Mouse (Mus musculus): ENCODE data around the gene Llgl2.

The Llgl2 gene

DNA sequence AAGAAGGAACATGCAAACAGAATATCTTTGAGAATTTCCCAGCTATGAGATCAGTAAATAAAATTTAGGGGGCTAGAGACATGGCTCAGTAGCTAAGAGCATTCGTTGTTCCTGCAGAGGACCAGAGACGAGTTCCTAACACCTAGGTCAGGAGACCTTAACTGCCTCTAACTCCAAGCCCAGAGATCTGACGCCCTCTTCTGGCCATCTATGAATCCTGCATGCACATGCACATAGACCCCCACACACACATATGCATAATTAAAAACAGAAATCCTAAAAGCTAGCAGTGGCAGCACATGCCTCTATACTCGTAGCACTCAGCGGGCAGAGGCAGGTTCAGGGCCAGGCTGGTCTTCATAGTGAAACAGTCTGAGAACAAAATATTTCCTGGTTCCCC lies 52.6 kb downstream of the Llgl2 start:
- DNase-seq (ENCODE audit: low read depth, low spot score) = no peak

DNA sequence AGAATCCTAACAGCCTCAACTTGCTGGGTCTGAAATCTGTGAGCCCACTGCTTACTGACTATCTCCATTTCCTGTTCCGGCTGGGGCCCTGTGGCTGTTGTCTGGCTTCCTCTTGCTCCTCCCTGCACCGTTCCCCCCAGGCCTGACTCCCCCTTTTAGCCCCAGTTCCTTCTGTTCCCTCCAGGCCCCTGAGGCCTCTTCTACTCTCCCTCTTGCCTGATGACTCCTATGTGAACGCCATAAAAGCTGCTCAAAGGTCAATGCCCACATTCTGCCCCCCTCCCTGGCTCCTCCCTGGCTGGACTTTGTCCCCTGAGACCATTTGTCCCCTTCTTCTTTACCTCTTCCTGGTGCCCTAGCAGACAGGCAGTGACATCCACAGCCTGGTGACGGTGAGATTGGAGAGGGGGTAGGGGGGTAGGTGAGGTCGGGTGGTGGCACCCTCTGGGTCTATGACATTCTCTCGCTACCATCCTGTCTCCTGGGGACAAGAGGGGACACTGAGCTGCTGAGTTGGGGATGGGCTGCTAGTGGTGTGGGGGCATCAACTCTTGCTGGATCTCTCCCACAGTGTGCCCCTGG lies 53.4 kb downstream of the Llgl2 start:
- DNase-seq (ENCODE audit: low read depth, low spot score) = no peak

DNA sequence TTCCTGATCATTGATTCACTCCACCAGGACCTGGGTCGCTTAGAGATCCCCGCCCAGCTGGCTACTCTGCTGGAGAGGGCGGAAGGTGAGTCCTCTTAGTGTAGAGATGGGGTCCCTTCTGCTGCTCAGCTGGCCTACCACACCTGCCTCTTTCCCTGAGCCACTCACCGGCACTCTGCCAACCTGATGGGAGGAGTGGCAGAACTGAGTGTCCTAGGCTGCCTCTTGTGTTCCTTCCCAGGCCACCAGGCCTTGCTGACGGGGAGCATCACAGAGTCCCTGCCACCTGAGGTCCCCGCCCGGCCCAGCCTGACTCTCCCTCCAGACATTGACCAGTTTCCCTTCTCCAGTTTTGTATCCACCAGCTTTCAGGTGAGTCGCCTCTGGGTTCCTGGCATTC lies 54.2 kb downstream of the Llgl2 start:
- DNase-seq (ENCODE audit: low read depth, low spot score) = no peak

DNA sequence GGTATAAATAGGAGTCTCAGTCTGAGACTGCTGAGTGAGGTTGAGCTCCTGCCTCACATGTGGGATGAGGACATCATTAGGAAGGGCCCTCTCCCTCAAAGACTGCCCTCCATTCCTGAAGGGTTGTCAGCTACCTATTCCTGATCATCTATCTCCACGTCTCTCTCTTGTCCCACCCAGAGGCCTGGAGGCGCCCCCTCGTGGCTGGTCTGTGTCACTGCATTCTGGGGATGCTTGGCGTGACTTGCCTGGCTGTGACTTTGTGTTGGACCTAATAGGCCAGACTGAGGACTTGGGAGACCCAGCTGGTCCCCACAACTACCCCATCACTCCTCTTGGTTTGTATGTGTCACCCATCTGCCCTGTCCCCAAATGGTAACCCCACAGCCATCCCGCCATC lies 57.2 kb downstream of the Llgl2 start:
- DNase-seq (ENCODE audit: low read depth, low spot score) = peak; percentile 21

DNA sequence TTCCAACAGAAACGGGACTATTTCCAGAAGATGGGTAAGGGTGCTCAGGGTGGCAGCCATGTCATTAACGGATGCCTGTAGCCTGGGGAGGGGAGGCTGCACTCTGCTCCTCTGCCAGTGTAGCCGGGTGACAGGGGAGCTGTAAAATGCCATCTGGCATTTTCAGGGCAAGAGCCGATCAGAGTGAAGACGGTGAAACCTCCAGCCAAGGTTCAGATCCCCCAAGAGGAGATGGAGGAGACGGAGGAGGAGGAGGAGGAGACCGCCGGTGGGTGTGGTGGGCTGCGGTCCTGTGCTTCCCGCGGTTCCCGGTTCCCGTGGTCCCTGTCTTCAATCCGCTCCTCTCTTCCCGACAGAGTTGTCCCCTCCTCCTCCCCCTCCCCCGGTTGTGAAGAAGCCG lies 59.4 kb downstream of the Llgl2 start:
- no peak for DNase-seq (ENCODE audit: low read depth, low spot score)

DNA sequence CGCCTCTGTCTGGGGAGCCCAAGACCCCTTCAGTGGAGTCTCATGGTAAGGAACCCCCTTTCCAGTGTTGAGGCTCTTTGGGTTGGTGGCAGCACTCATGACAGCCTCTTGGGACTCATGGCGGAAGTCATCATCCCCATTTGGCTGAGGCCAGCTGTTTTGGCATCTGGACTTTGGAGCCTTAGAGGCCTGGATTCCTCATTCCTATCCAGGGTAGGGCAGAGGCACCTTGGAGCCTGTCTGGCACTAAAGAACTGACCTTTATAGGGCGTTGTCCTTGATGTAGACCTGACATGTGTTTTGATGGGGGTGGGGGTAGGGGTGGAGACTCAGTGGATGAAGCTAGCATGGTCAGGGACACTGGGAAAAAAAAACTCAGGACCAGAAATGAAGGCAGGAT lies 60.5 kb downstream of the Llgl2 start:
- no peak for DNase-seq (ENCODE audit: low read depth, low spot score)

DNA sequence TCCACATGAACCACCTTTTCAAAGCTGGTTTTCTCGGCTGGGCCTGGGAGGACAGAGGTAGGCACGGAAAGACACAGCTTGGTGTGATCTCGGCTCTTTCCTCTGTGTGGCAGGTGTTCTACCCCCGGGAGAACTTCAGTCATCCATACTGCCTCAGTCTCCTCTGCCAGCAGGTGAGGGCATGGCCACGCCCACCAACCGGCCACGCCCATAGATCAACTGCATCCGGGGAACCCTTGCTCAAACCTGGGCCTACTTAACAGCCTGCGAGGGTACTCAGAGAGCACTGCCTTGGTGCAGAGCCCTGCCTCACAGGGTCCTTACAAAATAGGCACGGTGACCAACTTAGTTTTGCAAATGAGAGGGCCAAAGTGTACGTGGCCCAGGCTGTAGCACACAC lies 61.4 kb downstream of the Llgl2 start:
- no peak for DNase-seq (ENCODE audit: low read depth, low spot score)

DNA sequence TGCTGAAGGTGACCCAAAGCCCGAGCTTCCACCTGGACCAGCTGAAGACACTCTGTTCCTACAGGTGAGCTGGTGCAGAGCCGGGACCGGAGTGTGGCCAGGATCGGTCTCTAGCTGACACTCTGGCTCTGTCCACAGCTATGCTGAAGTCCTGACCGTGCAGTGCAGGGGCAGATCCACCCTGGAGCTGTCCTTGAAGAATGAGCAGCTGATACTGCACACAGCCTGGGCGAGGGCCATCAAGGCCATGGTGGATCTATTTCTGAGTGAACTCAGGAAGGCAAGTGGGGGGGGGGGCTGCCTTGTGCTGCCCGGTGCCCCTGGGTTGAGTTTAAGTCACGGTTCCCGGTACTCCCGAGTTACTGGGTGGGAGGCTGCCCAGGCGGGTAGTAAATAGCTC lies 62.6 kb downstream of the Llgl2 start:
- DNase-seq (ENCODE audit: low read depth, low spot score) = no peak

DNA sequence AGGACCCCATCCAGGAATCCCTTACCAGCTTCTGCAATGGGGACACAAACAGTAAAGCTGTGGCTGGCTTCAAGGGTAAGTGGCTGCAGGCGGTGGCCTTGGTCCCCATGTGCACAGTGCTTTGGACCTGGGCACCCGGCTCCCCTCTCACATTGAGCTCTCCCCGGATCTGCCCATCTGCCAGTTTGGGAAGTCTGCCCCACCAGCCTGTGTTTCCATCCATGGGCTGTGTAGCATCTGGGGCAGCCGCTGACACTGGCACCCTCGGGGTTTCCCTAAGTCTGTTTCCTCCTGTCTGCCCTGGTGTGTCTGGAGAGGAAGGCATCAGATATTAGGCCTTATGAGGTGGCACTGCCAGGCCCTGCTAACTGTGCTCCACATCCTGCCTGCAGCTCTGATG lies 64.2 kb downstream of the Llgl2 start:
- DNase-seq (ENCODE audit: low read depth, low spot score) = no peak

DNA sequence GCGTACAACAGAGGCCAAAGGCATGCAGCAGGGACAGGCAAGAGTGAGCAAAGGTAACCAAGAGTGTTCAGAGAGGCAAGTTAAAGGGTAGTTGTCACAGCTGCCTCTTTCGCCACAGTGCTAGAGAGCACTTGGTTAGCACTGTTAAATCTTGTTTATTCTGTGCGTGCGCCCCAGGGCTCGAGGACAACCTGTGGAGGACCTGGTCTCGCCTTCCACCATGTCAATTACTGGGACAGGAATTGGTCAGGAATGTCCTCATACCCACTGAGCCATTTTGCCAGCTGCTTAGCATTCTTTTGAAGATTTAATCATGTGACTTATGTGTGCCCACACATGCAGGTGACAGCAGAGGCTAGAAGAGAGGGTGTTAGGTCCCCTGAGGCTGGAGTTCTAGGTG lies 65.3 kb downstream of the Llgl2 start:
- DNase-seq (ENCODE audit: low read depth, low spot score) = no peak

DNA sequence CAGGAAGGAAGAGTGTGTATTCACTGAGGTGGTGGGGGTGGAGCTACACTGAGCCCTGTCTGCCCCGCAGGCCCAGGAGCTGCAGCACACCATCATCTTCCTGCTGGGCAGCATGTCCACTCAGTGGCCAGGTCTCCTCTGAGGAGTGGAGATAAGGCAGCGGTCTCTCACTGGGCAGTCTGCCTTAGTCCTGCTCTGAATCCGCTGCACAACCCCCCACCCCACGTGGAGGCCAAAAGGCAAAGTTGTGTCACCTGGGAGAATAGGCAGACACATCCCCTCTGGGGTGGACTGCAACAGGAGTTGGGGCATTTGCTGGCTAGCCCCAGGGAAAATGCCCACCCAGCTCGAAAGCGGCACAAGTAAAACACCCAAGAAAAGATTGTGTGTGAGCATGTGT lies 68.4 kb downstream of the Llgl2 start:
- no peak for DNase-seq (ENCODE audit: low read depth, low spot score)

DNA sequence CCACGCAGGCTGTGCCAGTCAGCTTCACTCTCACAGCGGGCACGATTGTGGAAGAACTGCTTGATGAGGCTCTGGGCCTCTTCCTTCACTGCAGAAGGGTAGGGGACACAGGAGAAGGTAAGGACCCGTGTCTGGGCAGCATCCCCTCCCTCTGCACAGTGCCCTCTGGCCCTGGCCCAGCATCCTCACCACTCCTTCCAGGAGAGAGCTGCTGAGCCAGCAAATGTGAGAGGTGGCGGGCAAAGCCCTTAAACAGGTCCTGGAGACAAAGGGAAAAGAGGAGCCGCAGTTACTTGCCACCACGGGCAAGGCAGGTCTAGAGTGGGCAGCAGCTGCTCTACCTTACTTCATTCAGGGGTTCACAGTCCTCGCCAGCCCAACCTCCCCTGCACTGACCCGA lies 69.2 kb downstream of the Llgl2 start:
- DNase-seq (ENCODE audit: low read depth, low spot score) = no peak

DNA sequence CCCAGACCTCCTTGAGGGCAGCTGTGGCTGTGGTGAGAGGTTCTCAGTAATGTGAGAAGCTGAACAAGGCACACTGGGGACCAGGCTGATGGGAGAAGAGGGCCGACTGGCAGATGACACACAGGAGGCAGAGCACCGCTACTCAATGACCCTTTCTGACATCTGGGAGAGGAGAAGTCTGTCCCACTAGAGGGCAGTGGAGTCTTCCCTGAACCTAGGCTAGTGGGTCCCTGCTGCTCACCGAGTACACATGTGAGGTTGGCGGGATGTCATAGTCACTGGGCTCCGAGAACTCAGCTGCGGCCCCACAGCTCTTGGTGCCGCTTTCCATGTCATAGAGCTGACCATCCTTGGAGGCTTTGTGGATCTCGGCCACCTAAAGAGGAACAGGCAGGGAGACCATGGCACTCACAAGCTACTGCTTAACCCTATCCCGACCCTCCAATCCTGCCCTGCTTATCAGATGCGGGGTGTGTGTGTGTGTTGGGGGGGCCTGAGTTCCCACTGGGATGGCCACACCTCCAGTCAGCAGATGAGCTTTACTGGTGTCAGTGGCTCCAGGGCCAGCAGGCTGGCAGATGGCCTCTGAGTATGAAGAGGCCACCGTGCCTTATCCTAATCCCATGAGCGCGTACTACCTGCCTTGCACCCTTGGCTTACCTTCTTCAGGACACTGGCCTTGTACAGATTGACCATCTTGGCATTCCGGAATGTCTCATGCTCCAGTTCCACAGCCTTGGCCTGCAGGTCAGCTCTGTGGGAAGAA lies 71.1 kb downstream of the Llgl2 start:
- DNase-seq (ENCODE audit: low read depth, low spot score) = peak; percentile 31

DNA sequence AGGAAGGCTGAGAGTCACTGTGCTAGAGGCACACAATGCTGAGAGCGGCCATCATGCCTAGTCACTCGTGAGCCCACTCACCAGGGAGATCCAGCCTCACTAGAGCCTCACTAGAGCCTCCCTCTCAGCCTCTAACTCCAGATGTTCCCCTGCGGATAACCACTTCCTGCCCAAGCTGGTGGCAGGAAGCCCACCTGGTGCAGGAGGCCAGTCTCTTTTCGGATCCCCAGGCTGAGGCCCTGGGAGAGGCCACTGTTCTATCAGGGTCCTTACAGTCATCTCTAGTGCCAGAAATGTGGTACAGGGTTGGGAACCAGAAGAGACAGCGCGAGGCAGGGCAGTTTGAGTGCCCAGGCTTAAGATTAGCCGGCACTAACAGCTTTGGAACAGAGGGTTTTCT lies 74.6 kb downstream of the Llgl2 start:
- no peak for DNase-seq (ENCODE audit: low read depth, low spot score)

DNA sequence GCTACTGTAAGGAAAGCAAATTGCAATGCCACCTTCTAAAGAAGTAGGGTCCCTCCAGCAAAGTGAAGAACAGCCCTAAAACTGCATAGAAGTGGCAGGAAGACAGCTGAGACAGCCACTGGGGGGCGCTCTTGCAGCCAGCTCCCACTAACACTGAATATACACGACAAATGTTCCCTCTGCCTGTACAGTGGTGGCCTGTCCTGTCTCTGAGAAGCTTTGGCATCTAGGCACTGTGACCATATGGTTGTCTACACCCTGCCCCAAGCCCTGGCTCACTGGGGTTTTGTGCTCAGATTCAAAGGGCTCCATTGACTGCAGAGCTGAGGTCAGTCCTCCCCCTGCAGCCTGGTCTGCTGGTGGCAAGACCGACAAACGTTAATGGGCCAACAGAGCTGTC lies 75.0 kb downstream of the Llgl2 start:
- DNase-seq (ENCODE audit: low read depth, low spot score) = peak; percentile 98

DNA sequence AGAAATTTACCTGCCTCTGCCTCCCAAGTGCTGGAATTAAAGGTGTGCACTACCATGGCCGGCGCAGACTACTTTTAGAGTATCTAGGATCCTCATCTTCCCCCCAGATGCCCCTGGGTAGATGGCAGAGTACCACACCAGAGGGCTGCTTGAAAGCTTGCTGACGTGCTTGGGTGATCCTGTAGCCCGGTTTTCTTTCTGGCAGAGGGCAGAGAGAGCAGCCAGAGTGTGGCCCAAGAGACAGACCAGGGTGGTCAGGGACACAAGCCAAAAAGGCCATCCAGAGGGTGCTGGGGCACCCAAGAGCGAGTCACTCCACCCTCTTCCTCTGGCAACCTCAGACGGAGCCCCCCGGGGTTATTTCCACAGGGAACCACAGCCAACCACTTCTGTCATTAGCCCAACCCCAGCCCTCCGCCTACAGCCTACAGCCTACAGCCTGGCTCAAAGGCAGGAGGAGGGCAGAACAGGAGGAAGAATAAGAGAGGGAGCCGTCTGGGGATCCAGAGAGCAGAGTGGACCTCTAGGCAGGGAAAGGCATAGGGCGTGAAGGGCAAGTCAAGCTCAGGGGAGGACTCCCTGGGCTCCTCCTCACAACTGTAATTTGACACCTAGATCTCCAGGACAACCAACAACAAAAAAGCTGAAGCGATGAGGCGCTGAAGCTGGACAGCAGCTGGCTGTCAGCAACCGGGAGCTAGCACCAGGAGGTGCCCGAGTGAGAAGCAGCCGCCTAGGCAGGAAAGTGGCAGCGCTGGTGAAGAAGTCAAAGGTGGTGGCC lies 75.8 kb downstream of the Llgl2 start, which contains the start of gene Smim5:
Smim5 (plus strand) TSS at position 481 of the 781 bp plus-strand sequence.
- DNase-seq (ENCODE audit: low read depth, low spot score) = no peak

DNA sequence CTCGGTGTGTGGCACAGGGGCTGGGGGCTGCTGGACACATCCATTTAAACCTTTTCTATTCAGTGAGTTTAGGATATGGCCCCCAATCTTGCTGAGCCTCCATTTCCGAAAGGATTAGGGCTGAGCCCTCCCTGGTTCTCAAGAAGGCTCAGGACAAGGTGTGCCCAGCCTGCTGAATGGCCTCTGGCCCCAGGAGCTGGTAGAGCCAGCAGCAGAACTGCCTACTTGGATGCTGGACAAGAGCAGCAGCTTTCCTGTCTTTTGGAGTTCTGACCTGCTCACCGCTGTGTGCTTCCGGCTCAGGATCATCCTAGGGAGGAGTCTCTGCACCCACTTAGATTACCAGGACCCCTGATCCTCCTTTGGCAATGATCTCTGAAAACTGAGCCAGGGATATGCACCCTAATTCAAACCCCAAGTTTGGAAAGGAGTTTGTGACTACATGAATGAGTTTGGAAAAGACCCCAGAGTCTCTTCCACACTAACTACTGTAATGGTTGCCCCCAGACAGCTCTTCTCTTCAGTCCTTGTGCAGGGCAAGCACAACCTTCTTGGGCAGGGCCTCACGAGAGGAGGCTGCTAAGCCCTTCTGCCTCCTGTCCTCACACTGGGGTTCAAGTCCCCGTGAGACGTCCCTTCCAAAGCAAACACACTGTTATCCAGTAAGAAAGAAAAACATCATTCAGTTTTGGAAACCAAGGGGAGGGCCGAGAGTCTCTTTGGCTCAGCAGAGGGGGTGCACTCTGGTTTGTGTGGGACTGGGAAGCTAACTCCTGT lies 76.9 kb downstream of the Llgl2 start:
- no peak for DNase-seq (ENCODE audit: low read depth, low spot score)

DNA sequence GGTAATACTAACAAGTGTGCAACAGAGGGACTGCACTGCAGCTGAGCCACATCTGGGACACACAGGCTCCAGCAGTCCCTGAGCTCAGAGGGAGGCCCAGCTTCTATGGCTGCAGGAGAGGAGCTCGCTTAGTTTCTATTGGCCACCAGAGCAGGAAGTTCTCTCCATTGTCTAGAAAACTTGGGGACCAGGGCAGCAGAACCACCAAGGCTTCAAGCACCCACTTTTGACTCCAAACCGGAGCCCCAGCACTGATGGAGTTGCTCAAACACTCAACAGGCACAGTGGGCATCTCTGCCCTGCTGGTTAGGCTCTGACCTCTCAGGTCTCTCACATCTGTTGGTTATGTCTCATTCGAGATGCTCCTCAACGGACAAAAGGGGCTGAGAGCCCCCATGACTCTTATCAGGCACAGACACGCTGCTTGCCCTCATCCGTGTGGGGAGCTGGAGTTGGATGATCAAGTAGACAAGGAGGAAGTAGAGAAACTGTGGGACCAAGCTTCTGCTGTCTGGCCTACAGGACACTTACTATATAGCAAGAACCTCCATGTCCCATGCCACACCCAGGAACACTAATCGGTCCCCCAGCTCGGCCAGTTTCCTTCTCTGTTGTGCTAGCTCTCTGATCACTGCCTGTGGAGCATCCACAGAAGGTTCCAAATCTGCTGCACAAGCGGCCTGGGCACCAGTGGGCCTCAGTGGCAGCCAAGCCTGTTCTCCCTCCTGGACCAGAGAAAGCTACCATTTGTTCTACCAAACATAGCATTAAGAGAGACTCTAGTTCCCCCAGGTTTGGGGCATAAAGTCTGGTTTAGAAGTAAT lies 77.7 kb downstream of the Llgl2 start:
- DNase-seq (ENCODE audit: low read depth, low spot score) = no peak

DNA sequence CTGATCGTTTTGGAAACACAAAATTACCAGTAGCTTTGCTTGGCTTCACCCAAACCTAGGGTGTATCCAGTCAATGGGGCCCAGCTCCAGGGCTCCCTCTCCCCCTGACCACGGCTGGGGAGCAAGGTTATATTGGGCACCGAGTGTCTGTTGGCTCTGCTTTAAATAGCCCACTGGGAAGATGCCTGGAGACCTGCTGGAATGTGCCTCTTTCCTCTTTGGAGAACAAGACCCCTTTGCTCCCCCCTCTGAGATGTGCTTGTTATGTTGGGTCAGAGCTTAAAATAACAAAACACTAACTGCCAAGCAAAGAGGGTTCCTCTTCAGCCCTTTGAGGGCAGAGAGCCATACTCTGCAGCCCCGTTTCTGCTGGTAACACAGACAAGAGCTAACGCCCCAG lies 78.3 kb downstream of the Llgl2 start:
- no peak for DNase-seq (ENCODE audit: low read depth, low spot score)

DNA sequence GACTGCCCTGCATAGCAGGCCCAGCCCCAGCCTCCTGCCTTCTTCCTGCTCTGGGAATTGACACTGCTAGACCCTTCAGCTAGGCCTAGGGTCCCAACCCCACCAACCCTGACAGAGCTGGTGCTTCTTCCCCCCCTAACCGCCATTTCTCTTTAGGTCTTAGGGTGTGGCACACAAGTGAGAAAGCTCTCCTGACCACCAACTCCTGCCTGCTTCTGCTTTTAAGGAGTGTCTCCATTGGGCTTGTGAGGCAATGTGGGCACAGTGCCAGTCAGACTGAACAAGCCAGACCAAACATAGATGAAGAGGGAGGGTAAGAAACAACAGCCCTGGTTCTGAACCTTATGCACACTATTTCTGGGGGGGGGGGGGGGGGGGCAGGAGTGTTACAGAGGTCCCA lies 79.0 kb downstream of the Llgl2 start:
- peak; percentile 21 for DNase-seq (ENCODE audit: low read depth, low spot score)
